Mouse (Mus musculus) hindbrain, postnatal 0 days (tissue): ENCODE data around the gene Spata31d1b. TPM values are rescaled to one million over a fixed set of nuclear protein-coding genes. Genes with fewer than 3 reads are reported as not detected.
"Not testable (repeated sequence)": the region's sequence is repeated elsewhere in the genome, so short reads cannot be mapped to it uniquely, and the experiment has no call there.

ENCODE experiments used
- ATAC-seq: fragments of 200-750 bp; cut with Nextera tagmentation; 2 replicates; pipeline ENCODE4 v1.8.0; 2017; ENCODE audit warnings: mild to moderate bottlenecking, moderate TSS enrichment, moderate library complexity
- DNase-seq: peaks from one replicate; pipeline ENCODE4 v3.0.0-alpha.2; 2015; ENCODE audit warnings: low spot score
- H3K27ac ChIP-seq: fragments of 300-500 bp; sonication (generic); 2 replicates; pipeline ENCODE4 v1.5.1; 2014; ENCODE audit warnings: mild to moderate bottlenecking
- H3K27me3 ChIP-seq: fragments of 300-500 bp; sonication (generic); 2 replicates; pipeline ENCODE4 v1.6.1; 2014; ENCODE audit warnings: low read length, mixed read lengths; ENCODE audit not compliant: insufficient read depth
- H3K36me3 ChIP-seq: fragments of 300-500 bp; sonication (generic); 2 replicates; pipeline ENCODE4 v1.6.1; 2014; ENCODE audit warnings: low read length, mixed read lengths; ENCODE audit not compliant: insufficient read depth
- H3K4me1 ChIP-seq: fragments of 300-500 bp; sonication (generic); 2 replicates; pipeline ENCODE4 v1.6.1; 2014; ENCODE audit warnings: antibody characterized with exemption, low read length, mixed read lengths; ENCODE audit not compliant: insufficient read depth
- H3K4me2 ChIP-seq: fragments of 300-500 bp; sonication (generic); 2 replicates; pipeline ENCODE4 v1.6.1; 2014; ENCODE audit warnings: low read depth, mild to moderate bottlenecking, low read length, moderate library complexity, mixed read lengths
- H3K4me3 ChIP-seq: fragments of 300-500 bp; sonication (generic); 2 replicates; pipeline ENCODE4 v1.5.1; 2014; ENCODE audit warnings: low read length
- H3K9ac ChIP-seq: fragments of 300-500 bp; sonication (generic); replicated peaks from 2 replicates; pipeline ENCODE4 v1.6.1; 2014; ENCODE audit warnings: mild to moderate bottlenecking, low read length, moderate library complexity, mixed read lengths
- H3K9me3 ChIP-seq: fragments of 300-500 bp; sonication (generic); 2 replicates; pipeline ENCODE4 v1.6.1; 2016; ENCODE audit warnings: low read length, mixed read lengths
- CTCF ChIP-seq: IDR thresholded peaks from 2 replicates; pipeline ENCODE4 v1.5.1; 2016; ENCODE audit warnings: antibody characterized with exemption, control low read depth, low read depth
- WGBS: fragments of 180-500 bp; shearing (Covaris S2); extraction: QIAGEN DNeasy Blood & Tissue Kit; methylation state at CpG from one replicate; pipeline ENCODE4 v1.1.7; 2014; 5-methylcytosine and 5-hydroxymethylcytosine counted together
- polyA plus RNA-seq: library from polyadenylated mRNA; unstranded; fragments of >200 nt; fragmentation: Nextera tagmentation; extraction: Ambion mirVana; gene quantifications from 2 replicates; pipeline ENCODE4 v1.2.1, GENCODE M21; 2015
- total RNA-seq: library from RNA; depleted of rRNA; stranded (reverse); fragments of >200 nt; gene quantifications from 2 replicates; pipeline ENCODE4 v1.2.3, GENCODE M21; 2014; rRNA removed

Spata31d1b gene
- total RNA-seq = 0.21 TPM in 1 of 2 replicates, not detected in the other
- polyA plus RNA-seq = not detected in 2 replicates

- WGBS = 70% methylated on average over 3 of the region's 3 CpGs
- not testable (repeated sequence) for H3K4me3 ChIP-seq, ATAC-seq, H3K9me3 ChIP-seq, H3K4me2 ChIP-seq, H3K27me3 ChIP-seq, H3K36me3 ChIP-seq, H3K4me1 ChIP-seq, H3K9ac ChIP-seq, DNase-seq, H3K27ac ChIP-seq
Observed at GRCm38 (mm10) chr13:59711984-59712383, at the start of gene Spata31d1b. Gene Spata31d1b, plus strand, starts transcription at chr13:59712284.

- TF ChIP-seq CTCF = no peak
- Histone ChIP-seq H3K27ac (no peak overlapping the region), H3K27me3 (no peaks in the 10 kb centered on the region), H3K36me3 (no peaks in the 10 kb centered on the region; the same call in none of the 2 replicates), H3K4me3 (no peak overlapping the region), H3K4me2 (no peak overlapping the region), H3K4me1 (no peaks in the 10 kb centered on the region), H3K9me3 (no peaks in the 10 kb centered on the region), H3K9ac (no peak overlapping the region)
- no peak for DNase-seq
- WGBS = 93% methylated on average over 19 of the region's 19 CpGs
- ATAC-seq = no peak
Observed at GRCm38 (mm10) chr13:59663939-59664712, 48.0 kb upstream of the Spata31d1b start.

- Histone ChIP-seq H3K4me2 (no peak overlapping the region), H3K27ac (no peak overlapping the region), H3K9me3 (no peaks in the 10 kb centered on the region), H3K9ac (no peak overlapping the region), H3K4me3 (no peak overlapping the region), H3K27me3 (no peaks in the 10 kb centered on the region), H3K4me1 (no peaks in the 10 kb centered on the region), H3K36me3 (no peaks in the 10 kb centered on the region; the same call in none of the 2 replicates)
- ATAC-seq = no peak
- no peak for TF ChIP-seq CTCF
- WGBS = 79% methylated on average over 5 of the region's 5 CpGs
- no peak for DNase-seq
Observed at GRCm38 (mm10) chr13:59667763-59668162, 44.3 kb upstream of the Spata31d1b start.

GRCm38 (mm10) chr13:59668501-59669093 lies 43.5 kb upstream of the Spata31d1b start:
- H3K4me3 ChIP-seq = no peak overlapping the region
- H3K27ac ChIP-seq = no peak overlapping the region
- no peak overlapping the region for H3K4me2 ChIP-seq
- no peak overlapping the region for H3K9ac ChIP-seq
- H3K9me3 ChIP-seq = no peaks in the 10 kb centered on the region
- ATAC-seq (no peak), DNase-seq (no peak)
- H3K4me1 ChIP-seq = 0 out of 2 replicates have a peak, but pooled peaks cover under 1% of the 10 kb centered on the region
- no peaks in the 10 kb centered on the region; the same call in 1 of the 2 replicates for H3K36me3 ChIP-seq
- 84% methylated on average over 11 of the region's 11 CpGs for WGBS
- no peaks in the 10 kb centered on the region for H3K27me3 ChIP-seq
- no peak for TF ChIP-seq CTCF

GRCm38 (mm10) chr13:59669946-59670345 lies 42.1 kb upstream of the Spata31d1b start:
- no peak for ATAC-seq
- no peak for DNase-seq
- H3K9me3 ChIP-seq = no peaks in the 10 kb centered on the region
- H3K9ac ChIP-seq = no peak overlapping the region
- H3K4me3 ChIP-seq = no peak overlapping the region
- no peak for TF ChIP-seq CTCF
- no peak overlapping the region for H3K4me2 ChIP-seq
- 0 out of 2 replicates have a peak, but pooled peaks cover 3% of the 10 kb centered on the region for H3K4me1 ChIP-seq
- WGBS = 77% methylated on average over 10 of the region's 10 CpGs
- H3K27ac ChIP-seq = no peak overlapping the region
- H3K36me3 ChIP-seq = no peaks in the 10 kb centered on the region
- H3K27me3 ChIP-seq = no peaks in the 10 kb centered on the region

GRCm38 (mm10) chr13:59671521-59671920 lies 40.6 kb upstream of the Spata31d1b start:
- WGBS = 61% methylated on average over 2 of the region's 2 CpGs
- Histone ChIP-seq H3K9ac (no peak overlapping the region), H3K4me1 (0 out of 2 replicates have a peak, but pooled peaks cover 3% of the 10 kb centered on the region), H3K4me3 (no peak overlapping the region), H3K4me2 (no peak overlapping the region), H3K27ac (no peak overlapping the region), H3K27me3 (no peaks in the 10 kb centered on the region), H3K36me3 (no peaks in the 10 kb centered on the region), H3K9me3 (no peaks in the 10 kb centered on the region)
- no peak for TF ChIP-seq CTCF
- ATAC-seq (no peak), DNase-seq (no peak)
